Mouse (Mus musculus) liver, adult 10 weeks (tissue): Measurements from ENCODE around the gene Ift27. TPM values are rescaled to one million over a fixed set of nuclear protein-coding genes. Genes with fewer than 3 reads are reported as not detected.

Experiments used
- polyA plus RNA-seq: library from polyadenylated mRNA; stranded (reverse); fragments of 350-450 nt; fragmentation: Illumina TruSeq; extraction: RNeasy Lipid Tissue Mini Kit (QIAGEN cat#74804); gene quantifications from one replicate; pipeline ENCODE4 v1.2.3, GENCODE M21; 2014; ENCODE audit warnings: low read depth, low replicate concordance

The Ift27 gene
- polyA plus RNA-seq: 4.1 TPM

GRCm38 (mm10) chr15:78173972-78174886 is at the start of gene Ift27:
Gene Ift27, minus strand, starts transcription at chr15:78174107.

DNA sequence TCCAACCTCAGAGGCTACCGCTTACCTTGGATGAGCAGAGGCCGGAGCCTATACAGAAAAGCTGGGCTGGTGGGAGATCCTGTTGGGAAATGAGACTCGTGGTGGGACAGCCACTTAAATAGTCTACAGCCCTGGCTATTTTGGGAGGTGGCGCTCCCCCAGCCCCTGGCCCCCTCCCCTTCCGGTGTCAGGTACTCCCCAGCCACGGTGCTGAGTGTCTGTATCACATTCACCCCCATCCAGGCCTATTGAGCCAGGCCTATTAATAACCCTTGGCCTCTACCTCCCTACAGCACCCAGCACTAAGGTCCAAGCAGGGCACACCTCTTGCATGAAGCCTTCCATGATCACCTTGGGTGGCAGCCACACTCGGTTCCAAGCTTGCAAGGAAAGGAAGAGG is 32.4 kb upstream of the Ift27 start, which contains the start of gene Pvalb:
Gene Pvalb (minus strand): TSS at position 89 of the 400 bp plus-strand sequence.

GRCm38 (mm10) chr15:78119704-78120103 is 54.2 kb downstream of the Ift27 start, which contains the start of gene Cacng2:
Gene Cacng2, minus strand, starts transcription at chr15:78120028.

Other genes with a start within 250 kb of the Ift27 start
- gene Txn2, start 245.1 kb downstream of the Ift27 start, polyA plus RNA-seq: 71.3 TPM
- gene Foxred2, start 217.4 kb downstream of the Ift27 start, polyA plus RNA-seq: 0.16 TPM
- 22.4 TPM for gene Eif3d, start 203.3 kb downstream of the Ift27 start, polyA plus RNA-seq
- gene Cacng2, start 54.1 kb downstream of the Ift27 start, polyA plus RNA-seq: not detected
- not detected for gene Pvalb, start 32.3 kb upstream of the Ift27 start, polyA plus RNA-seq
- not detected for gene Ncf4, start 70.7 kb upstream of the Ift27 start, polyA plus RNA-seq
- gene Csf2rb2, start 131.6 kb upstream of the Ift27 start, polyA plus RNA-seq: 0.42 TPM
- 1.1 TPM for gene Csf2rb, start 151.6 kb upstream of the Ift27 start, polyA plus RNA-seq
- not detected for gene Tex33, start 221.8 kb upstream of the Ift27 start, polyA plus RNA-seq
- gene Tst, start 231.8 kb upstream of the Ift27 start, polyA plus RNA-seq: 15.5 TPM
- 9.0 TPM for gene Mpst, start 232.3 kb upstream of the Ift27 start, polyA plus RNA-seq